Mouse (Mus musculus) frontal cortex, postnatal 36 days (tissue): ENCODE measurements at regions not wholly inside any gene's neighbourhood (a gene's known extent, or its start where the extent isn't known, plus 50 kb on each side); places are given as distances from the start of the nearest gene placed in this dataset.

ENCODE experiments used
- DNase-seq, 2 experiments: peaks; one replicate each; pipeline ENCODE4 v3.0.0; 2022; ENCODE audit warnings: low spot score in 2 of 2

GRCm38 (mm10) chr3:39928421-39928820 lies 602.7 kb upstream of the Intu start:
- DNase-seq: no peak

DNA sequence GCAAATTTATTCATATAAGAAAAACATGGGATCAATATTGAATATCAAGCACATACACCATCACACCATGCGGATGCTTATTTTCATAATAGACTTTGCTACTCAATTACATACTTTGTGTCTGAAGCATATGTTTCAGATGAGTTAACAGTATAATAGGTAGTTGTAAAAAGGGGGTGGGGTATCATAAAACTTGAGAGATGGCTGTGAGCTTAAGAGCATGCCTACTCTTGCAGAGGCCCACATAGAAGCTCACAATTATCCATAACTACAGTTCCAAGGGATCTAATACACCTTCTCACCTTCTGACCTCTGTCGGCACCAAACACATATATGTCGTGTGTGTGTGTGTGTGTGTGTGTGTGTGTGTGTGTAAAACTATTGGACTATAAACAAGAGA lies 597.7 kb upstream of the Intu start:
- no peak for DNase-seq

GRCm38 (mm10) chr3:39937719-39938278 lies 593.3 kb upstream of the Intu start:
- DNase-seq: no peak

- DNase-seq: no peak
Measured at GRCm38 (mm10) chr3:39944581-39944980, 586.5 kb upstream of the Intu start.

- DNase-seq: no peak
Measured at GRCm38 (mm10) chr3:39952103-39952502, 579.0 kb upstream of the Intu start.

DNA sequence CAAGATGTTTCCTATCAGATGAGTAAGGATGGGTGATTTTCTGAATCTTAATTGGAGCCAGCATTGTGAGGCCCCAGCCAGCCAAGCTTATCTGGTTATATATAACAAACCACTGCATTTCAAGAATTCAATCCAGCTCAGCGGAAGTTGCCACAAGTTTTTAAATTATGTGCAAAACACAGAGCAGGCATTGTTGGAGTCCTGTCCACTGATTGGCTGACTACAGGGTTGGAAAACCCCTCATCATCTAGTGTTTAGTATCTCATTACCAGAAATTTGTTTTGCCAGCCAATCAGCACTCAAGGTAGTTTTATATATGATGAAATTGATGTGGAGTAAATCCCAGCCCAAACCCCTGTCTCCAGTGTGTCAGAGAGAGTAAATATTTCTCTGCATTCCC lies 578.5 kb upstream of the Intu start:
- DNase-seq: no peak

DNA sequence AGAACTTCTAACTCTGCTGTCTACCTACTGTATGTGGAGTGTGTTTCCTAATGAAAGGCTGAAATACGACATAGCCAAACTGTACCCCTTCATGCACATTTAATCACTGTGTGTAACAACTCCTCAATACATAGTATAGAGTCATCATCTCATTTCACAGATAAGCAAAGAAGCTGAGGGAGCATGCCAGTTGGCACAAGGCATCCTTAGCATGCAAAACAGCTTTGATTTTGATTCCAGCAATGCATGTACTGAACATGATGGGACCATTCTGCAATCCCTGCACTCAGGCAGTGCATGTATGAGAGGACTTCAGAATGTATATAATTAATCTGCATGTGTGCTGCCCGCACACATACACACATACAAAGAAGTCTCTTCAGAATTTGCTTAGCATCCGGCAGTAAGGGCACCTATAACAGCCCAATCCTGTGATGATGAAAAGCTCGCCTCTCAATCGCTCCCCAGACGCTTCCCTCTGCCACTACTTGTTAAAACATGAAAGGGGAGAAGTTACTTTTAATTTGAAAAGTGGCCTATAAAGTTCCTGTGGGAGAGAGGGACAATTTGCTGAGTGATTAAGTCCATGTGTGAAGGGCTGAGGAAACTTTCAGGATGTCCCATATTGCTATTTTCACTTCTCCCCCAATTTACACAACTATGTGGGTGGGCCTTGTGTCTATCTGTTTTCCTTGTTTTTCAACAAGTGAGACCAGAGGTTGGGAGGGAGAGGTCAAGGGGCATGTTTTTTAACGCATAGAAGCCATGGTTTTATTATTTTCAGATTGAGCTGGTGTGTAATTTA lies 569.0 kb upstream of the Intu start:
- no peak for DNase-seq

DNA sequence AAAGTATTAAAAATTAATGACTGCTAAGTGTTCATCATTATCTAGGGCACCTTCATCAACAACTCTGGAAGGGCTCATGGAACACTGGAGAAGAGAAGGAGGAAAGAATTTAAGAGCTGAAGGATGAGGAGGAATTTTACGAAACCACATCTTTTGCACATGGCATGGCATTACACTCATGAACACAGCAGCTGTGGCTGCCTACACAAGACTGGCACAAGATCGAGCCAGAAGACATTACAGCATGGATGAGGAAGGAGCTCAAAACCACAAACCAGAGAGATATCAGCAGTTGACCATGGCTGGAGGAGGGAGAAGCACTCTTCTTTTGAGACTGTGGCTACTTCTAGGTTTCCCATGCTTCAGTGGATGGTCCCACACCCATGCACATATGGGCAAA lies 565.7 kb upstream of the Intu start:
- peak; percentile 6 to 30 for DNase-seq

DNA sequence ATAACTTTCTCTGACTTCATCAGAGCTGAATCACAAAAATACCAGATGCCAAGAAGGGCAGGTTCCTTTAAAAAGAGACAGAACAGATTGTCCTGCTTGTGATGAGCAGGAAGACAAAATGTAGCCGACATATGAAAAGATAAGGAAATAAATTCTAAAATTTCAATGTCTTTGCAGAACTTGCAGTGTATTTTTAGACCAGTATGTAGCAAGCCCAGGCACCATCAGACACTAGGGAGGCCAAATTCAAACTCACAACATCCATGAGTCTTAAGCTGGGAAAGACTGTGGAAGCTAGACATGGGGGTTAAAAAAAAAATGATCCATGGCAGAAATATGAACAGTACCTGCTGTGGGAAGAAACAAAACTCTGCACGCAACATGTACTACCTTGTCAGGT lies 564.7 kb upstream of the Intu start:
- DNase-seq: peak in 1 of 2 experiments; percentile 3

DNA sequence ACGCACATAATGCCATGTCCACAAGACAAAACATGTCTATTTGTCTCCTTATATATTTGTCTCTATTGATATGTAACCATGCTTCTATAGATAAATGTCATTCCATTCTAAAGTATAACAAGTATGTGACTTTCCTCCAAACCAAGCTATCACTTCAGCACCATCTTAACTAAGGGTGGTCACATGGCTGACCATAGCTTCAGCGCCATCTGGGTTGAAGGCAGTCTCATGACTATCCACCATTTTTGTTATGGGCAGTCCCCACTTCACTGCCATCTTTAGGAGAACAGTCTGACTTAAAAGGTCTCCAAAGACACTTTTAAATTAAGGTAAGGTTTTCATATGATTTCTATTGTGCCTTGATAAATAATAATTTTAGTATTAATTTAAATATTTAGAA lies 554.1 kb upstream of the Intu start:
- DNase-seq: no peak

DNA sequence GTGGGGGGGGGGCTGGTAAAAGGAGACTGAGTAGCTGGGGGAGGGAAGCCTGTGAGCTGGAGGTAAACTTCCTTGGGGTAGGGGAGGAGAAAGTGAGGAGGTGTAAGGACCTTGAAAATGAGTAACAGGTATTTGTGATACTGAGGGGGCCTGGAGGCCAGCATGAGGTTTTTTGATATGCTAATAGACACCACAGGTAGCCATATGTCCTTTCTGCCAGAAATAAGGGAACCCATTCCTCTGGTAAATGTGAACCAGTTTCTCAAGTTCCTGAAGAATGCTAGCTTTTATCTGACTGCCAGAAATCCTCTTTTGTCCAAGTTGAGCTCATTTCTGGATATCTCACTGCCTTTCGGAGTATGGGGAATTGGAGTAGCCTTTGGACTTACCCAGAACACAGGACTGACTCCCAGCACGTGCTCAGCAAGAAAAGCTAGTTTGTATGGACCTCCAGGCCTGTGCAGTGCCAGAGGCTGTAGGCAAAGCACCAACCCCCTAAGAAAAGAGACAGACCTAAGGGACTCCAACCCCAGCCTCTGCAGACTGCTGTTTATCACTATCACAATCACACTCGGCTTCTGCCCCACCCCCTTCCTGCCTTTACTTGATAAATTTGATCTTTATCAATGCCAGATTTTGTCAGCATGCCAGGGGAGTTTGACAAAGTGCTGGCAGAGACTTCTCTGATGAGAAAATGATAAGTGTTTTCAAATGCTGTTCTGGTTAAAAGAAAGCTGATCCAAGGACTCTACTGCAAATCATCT lies 552.0 kb upstream of the Intu start:
- DNase-seq: no peak

- no peak for DNase-seq
Measured at GRCm38 (mm10) chr3:39982656-39983055, 548.4 kb upstream of the Intu start.

- DNase-seq: no peak
Measured at GRCm38 (mm10) chr3:39987710-39988109, 543.4 kb upstream of the Intu start.

GRCm38 (mm10) chr3:39998628-39999027 lies 532.5 kb upstream of the Intu start:
- DNase-seq: peak; percentile 40 to 61

DNA sequence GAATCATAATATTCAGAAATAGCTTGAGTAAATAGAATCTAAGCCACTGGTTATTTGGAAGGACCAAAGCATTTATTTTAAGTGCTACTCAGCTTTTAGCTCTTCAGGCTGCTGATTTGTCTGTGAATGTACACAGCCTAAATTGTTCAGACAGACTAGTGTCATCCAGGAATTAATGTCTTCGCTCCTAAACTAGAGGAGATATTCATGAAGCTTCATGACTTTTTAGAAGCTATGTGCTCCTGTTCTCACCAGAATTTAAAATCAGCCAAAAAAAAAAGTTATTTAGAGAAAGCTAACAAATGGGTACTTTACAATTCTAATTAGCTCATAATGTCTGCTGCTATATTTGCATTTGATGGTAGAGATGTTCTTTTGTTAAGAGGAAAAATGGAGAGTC lies 531.2 kb upstream of the Intu start:
- no peak for DNase-seq

DNA sequence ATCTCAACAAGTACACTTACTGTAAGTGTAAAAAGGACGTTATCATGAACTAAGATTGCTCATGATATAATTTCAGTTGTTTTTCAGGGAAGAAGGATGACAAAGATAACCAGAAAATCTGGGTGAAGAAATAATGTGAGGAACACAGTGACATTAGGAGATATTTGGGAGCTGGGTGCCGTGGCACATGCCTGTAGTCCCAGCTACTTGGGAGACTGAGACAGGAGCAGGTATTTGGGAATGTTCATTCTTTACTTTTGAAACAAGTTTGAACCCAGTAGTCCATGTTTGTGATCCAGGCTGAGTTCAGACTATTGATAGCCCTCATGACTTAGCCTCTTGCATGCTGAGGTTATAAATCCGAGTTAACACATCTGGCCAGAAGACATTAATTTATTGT lies 528.2 kb upstream of the Intu start:
- DNase-seq: no peak

DNA sequence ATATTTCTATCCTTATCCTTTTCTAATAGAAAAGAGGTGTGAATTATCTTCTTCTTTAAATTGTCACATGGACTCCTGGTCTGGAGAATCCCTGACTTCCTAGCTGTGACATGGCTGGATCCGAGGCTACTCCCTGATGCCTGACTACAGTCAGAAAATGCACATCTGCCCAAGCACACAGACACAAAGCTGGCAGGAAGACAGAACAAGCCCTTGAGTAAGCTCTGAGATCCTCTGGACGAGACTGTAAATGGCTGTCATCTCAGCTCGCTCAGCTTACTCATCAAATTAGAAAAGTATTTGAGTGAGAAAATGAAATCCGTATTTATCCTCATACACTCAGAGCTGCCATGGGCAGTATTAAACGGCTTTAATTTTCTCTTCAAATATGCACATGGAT lies 521.0 kb upstream of the Intu start:
- no peak for DNase-seq

DNA sequence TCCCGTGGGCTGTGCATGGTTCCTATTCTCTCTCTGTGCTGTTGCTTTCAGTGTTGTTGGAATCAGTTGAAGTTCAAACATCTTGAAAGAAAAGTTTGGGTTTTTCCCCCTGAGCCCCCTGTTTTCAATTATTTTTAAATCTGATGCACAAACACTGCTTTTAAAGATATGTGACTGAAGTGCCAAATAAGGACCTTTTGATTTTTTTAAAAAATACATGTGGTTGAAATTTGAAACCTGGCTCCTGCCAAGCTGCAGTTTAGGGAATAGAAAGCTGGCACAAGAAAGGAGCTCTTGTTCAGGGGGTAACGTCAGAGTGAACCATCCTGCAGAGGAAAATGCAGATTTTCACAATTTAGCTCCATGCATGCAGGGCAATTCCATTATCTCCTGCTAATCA lies 509.4 kb upstream of the Intu start:
- no peak for DNase-seq

- DNase-seq: no peak
Measured at GRCm38 (mm10) chr3:40027713-40028112, 503.4 kb upstream of the Intu start.

GRCm38 (mm10) chr3:40036177-40036576 lies 494.9 kb upstream of the Intu start:
- DNase-seq: no peak

GRCm38 (mm10) chr3:40049721-40050120 lies 481.4 kb upstream of the Intu start:
- no peak for DNase-seq

DNA sequence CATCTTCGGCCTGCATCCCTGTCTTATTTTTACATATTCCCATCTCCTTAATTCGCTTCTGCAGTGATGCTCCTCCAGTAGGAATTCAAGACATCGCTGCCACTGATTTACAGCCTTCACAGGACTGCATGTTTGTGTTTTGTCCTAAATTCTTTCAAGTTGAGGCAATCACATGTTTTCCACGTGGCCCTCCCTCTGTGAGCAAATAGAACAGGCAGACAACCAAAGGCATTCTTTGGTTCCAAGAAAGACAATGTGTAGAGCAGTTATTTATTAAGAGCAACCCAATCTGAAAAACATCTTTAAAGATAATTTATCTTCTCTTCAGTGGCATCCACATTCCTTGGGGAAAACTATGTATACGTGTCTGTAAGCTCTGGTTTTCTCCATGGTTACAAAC lies 472.8 kb upstream of the Intu start:
- DNase-seq: no peak
